Comparison of ENCODE assay signal across 12 mouse cellular contexts in genomic region chr8:87967866-87968620, GRCm38 (mm10). TPM values are rescaled to one million over a fixed set of nuclear protein-coding genes. Genes with fewer than 3 reads are reported as not detected.
A peak's percentile ranks its signal among the peaks of the same experiment; 100 is the strongest.
DNase-seq lines count a peak whose midpoint lies in the region; ATAC-seq and TF ChIP-seq lines count a peak whose summit lies in the region.
"Had no signal": no experiment of that assay in that cellular context is flagged by ENCODE, and none has a peak within 500 bp of the region (broad histone marks: within the 10 kb centered on the region; RNA-seq: fewer than 3 reads in every experiment).

No protein-coding gene starts in this region.

- H3K4me3 ChIP-seq in midbrain, embryonic 10.5 days: no peak overlapping the region
- H3K4me3 ChIP-seq in midbrain, postnatal 0 days (ENCODE audit: low read depth, low read length): no peak overlapping the region
- H3K4me3 ChIP-seq in brown adipose tissue, adult 24 weeks (ENCODE audit: insufficient read depth, low read depth, low read length): no peak overlapping the region
- no peak overlapping the region for H3K4me3 ChIP-seq in limb, embryonic 10.5 days
- H3K4me3 ChIP-seq: intestine, embryonic 15.5 days had no signal

- WGBS in midbrain, embryonic 10.5 days: 16% methylated on average over 8 of the region's 8 CpGs
- WGBS in midbrain, postnatal 0 days: 31% methylated on average over 8 of the region's 8 CpGs
- 41% methylated on average over 8 of the region's 8 CpGs for WGBS in limb, embryonic 10.5 days

- no peak for TF ChIP-seq CTCF in midbrain, postnatal 0 days (IDR thresholded peaks at IDR 0.05)

- H3K36me3 ChIP-seq in midbrain, embryonic 10.5 days: no peaks in the 10 kb centered on the region
- H3K36me3 ChIP-seq in midbrain, postnatal 0 days (ENCODE audit: insufficient read depth, low read length): no peaks in the 10 kb centered on the region
- no peaks in the 10 kb centered on the region for H3K36me3 ChIP-seq in limb, embryonic 10.5 days
- H3K36me3 ChIP-seq: intestine, embryonic 15.5 days had no signal

- H3K4me2 ChIP-seq in midbrain, postnatal 0 days (ENCODE audit: low read depth, low read length, poor library complexity, severe bottlenecking): no peak overlapping the region
- H3K4me2 ChIP-seq: intestine, embryonic 15.5 days had no signal

- no peaks in the 10 kb centered on the region for H3K9me3 ChIP-seq in midbrain, embryonic 10.5 days (replicated peaks)
- no peaks in the 10 kb centered on the region for H3K9me3 ChIP-seq in midbrain, postnatal 0 days (ENCODE audit: low read length)
- H3K9me3 ChIP-seq in limb, embryonic 10.5 days (replicated peaks): no peaks in the 10 kb centered on the region
- H3K9me3 ChIP-seq: intestine, embryonic 15.5 days had no signal

- no peak for ATAC-seq in midbrain, postnatal 0 days (ENCODE audit: low FRiP score)
- ATAC-seq in erythroblast, adult 5-6 weeks (replicated peaks; ENCODE audit: low FRiP score, poor library complexity, severe bottlenecking): no peak

- no peak for DNase-seq in midbrain, embryonic 10.5 days (ENCODE audit: low spot score)
- DNase-seq in midbrain, postnatal 0 days (ENCODE audit: low spot score): no peak
- no peak for DNase-seq in limb, embryonic 10.5 days (ENCODE audit: low spot score)
- no peak for DNase-seq in lung, postnatal 10 days
- DNase-seq in right cerebral cortex, adult 18-20 months: no peak
- DNase-seq: cerebellum, adult 2 months; right cerebral cortex, postnatal 14 days; thymus, postnatal 25 days had no signal

- peaks cover 24% of the 10 kb centered on the region for H3K27me3 ChIP-seq in midbrain, embryonic 10.5 days (ENCODE audit: low read depth, poor library complexity, severe bottlenecking)
- H3K27me3 ChIP-seq in midbrain, postnatal 0 days (ENCODE audit: insufficient read depth, low read length): 0 out of 2 replicates have a peak, but pooled peaks cover 5% of the 10 kb centered on the region
- H3K27me3 ChIP-seq in limb, embryonic 10.5 days (ENCODE audit: low read depth, poor library complexity, severe bottlenecking): peaks cover 12% of the 10 kb centered on the region; the same call in 1 of the 2 replicates

- peak overlapping the region; percentile 83 for H3K27ac ChIP-seq in midbrain, embryonic 10.5 days (replicated peaks)
- no peak overlapping the region for H3K27ac ChIP-seq in midbrain, postnatal 0 days (ENCODE audit: low read depth, low read length)
- H3K27ac ChIP-seq in brown adipose tissue, adult 24 weeks (replicated peaks; ENCODE audit: low read depth, low read length): peak overlapping the region; percentile 80
- H3K27ac ChIP-seq in limb, embryonic 10.5 days: peak overlapping the region; percentile 80
- H3K27ac ChIP-seq: intestine, embryonic 15.5 days had no signal

- H3K4me1 ChIP-seq in midbrain, embryonic 10.5 days: peaks cover 46% of the 10 kb centered on the region
- no peaks in the 10 kb centered on the region for H3K4me1 ChIP-seq in midbrain, postnatal 0 days (ENCODE audit: insufficient read depth, low read length)
- peaks cover 10% of the 10 kb centered on the region; the same call in 1 of the 2 replicates for H3K4me1 ChIP-seq in brown adipose tissue, adult 24 weeks (ENCODE audit: control insufficient read depth, insufficient read depth, insufficient read length, low read length)
- peaks cover 23% of the 10 kb centered on the region for H3K4me1 ChIP-seq in limb, embryonic 10.5 days

- no peak overlapping the region for H3K9ac ChIP-seq in midbrain, postnatal 0 days (replicated peaks; ENCODE audit: low read length, poor library complexity, severe bottlenecking)

RNA-seq across cellular contexts. Expression of gene Zfp423, which starts 8.6 kb away (rescaled TPM):
- 24.8 and 29.7 TPM in 2 replicates for polyA plus RNA-seq in midbrain, embryonic 10.5 days (2016; fragmentation: Nextera tagmentation; extraction: Ambion mirVana)
- total RNA-seq in midbrain, postnatal 0 days (2014; rRNA removed): 53.6 and 57.5 TPM in 2 replicates
- polyA plus RNA-seq in midbrain, postnatal 0 days (2015; fragmentation: Nextera tagmentation; extraction: Ambion mirVana): 17.9 and 22.9 TPM in 2 replicates
- 10.1 and 14.0 TPM in 2 replicates for polyA plus RNA-seq in brown adipose tissue, adult 24 weeks (2012; ENCODE audit: insufficient read depth, insufficient read length, missing spikeins)
- 23.6 and 29.4 TPM in 2 replicates for polyA plus RNA-seq in limb, embryonic 10.5 days (2016; fragmentation: Nextera tagmentation; extraction: Ambion mirVana)
- not detected in 2 replicates for total RNA-seq in erythroblast, adult 5-6 weeks (2015; ENCODE audit: low replicate concordance)
- 3.2 TPM in 1 of 2 replicates, not detected in the other for total RNA-seq in erythroblast, adult 5-6 weeks (2017; ENCODE audit: low replicate concordance)
- total RNA-seq: neutrophil, adult 5-6 weeks had no signal
